Mouse (Mus musculus): ENCODE data around the gene 2610318N02Rik. TPM values are rescaled to one million over a fixed set of nuclear protein-coding genes. Genes with fewer than 3 reads are reported as not detected.

2610318N02Rik gene
- polyA plus RNA-seq, 1 experiment from 2014 or later, result 12.4 TPM

GRCm38 (mm10) chr16:17096938-17097337, 28.0 kb downstream of the 2610318N02Rik start:
- ATAC-seq (ENCODE audit: low FRiP score, low read depth), result no peak
- no peak overlapping the region for H3K4me3 ChIP-seq
- H3K36me3 ChIP-seq, result peaks cover 62% of the 10 kb centered on the region
- no peak overlapping the region for H3K4me2 ChIP-seq
- H3K27ac ChIP-seq (replicated peaks), result no peak overlapping the region
- H3K9me3 ChIP-seq, result no peaks in the 10 kb centered on the region
- WGBS, result over 99% methylated on average over 3 of the region's 3 CpGs
- no peak overlapping the region for H3K9ac ChIP-seq
- H3K27me3 ChIP-seq, result no peaks in the 10 kb centered on the region
- no peaks in the 10 kb centered on the region for H3K4me1 ChIP-seq (replicated peaks)

GRCm38 (mm10) chr16:17088346-17088745, 36.6 kb downstream of the 2610318N02Rik start:
- Histone ChIP-seq H3K36me3 (peaks cover 68% of the 10 kb centered on the region), H3K27ac (replicated peaks) (no peak overlapping the region), H3K4me3 (no peak overlapping the region), H3K9ac (no peak overlapping the region), H3K9me3 (no peaks in the 10 kb centered on the region), H3K4me2 (no peak overlapping the region), H3K27me3 (no peaks in the 10 kb centered on the region), H3K4me1 (replicated peaks) (no peaks in the 10 kb centered on the region)
- 74% methylated on average over 3 of the region's 3 CpGs for WGBS
- ATAC-seq (ENCODE audit: low FRiP score, low read depth), result no peak

- no peak overlapping the region for H3K9ac ChIP-seq
- no peak overlapping the region for H3K27ac ChIP-seq (replicated peaks)
- no peak for ATAC-seq (ENCODE audit: low FRiP score, low read depth)
- H3K36me3 ChIP-seq, result peaks cover 64% of the 10 kb centered on the region
- H3K27me3 ChIP-seq, result no peaks in the 10 kb centered on the region
- no peaks in the 10 kb centered on the region for H3K9me3 ChIP-seq
- no peak overlapping the region for H3K4me3 ChIP-seq
- no peaks in the 10 kb centered on the region for H3K4me1 ChIP-seq (replicated peaks)
- WGBS, result 71% methylated on average over 13 of the region's 13 CpGs
- no peak overlapping the region for H3K4me2 ChIP-seq
Observed at GRCm38 (mm10) chr16:17086669-17087193, 38.2 kb downstream of the 2610318N02Rik start.

GRCm38 (mm10) chr16:17086241-17086640, 38.7 kb downstream of the 2610318N02Rik start:
- 95% methylated on average over 3 of the region's 3 CpGs for WGBS

GRCm38 (mm10) chr16:17085636-17086035, 39.3 kb downstream of the 2610318N02Rik start:
- Histone ChIP-seq H3K36me3 (peaks cover 56% of the 10 kb centered on the region), H3K4me2 (no peak overlapping the region)

More at GRCm38 (mm10) chr16:17086241-17086640, 38.7 kb downstream of the 2610318N02Rik start:
- H3K4me2 ChIP-seq, result no peak overlapping the region
- H3K4me3 ChIP-seq, result no peak overlapping the region
- ATAC-seq (ENCODE audit: low FRiP score, low read depth), result no peak
- H3K36me3 ChIP-seq, result peaks cover 60% of the 10 kb centered on the region
- H3K27ac ChIP-seq (replicated peaks), result no peak overlapping the region
- H3K27me3 ChIP-seq, result no peaks in the 10 kb centered on the region
- H3K9ac ChIP-seq, result no peak overlapping the region
- no peaks in the 10 kb centered on the region for H3K4me1 ChIP-seq (replicated peaks)
- no peaks in the 10 kb centered on the region for H3K9me3 ChIP-seq

GRCm38 (mm10) chr16:17082121-17082792, 42.7 kb downstream of the 2610318N02Rik start:
- Histone ChIP-seq H3K27ac (replicated peaks) (no peak overlapping the region), H3K9me3 (no peaks in the 10 kb centered on the region), H3K9ac (no peak overlapping the region), H3K27me3 (no peaks in the 10 kb centered on the region), H3K4me1 (replicated peaks) (no peaks in the 10 kb centered on the region), H3K36me3 (peaks cover 41% of the 10 kb centered on the region), H3K4me2 (no peak overlapping the region), H3K4me3 (no peak overlapping the region)
- 89% methylated on average over 6 of the region's 6 CpGs for WGBS
- no peak for ATAC-seq (ENCODE audit: low FRiP score, low read depth)

More at GRCm38 (mm10) chr16:17085636-17086035, 39.3 kb downstream of the 2610318N02Rik start:
- no peaks in the 10 kb centered on the region for H3K4me1 ChIP-seq (replicated peaks)
- no peak overlapping the region for H3K9ac ChIP-seq
- no peaks in the 10 kb centered on the region for H3K27me3 ChIP-seq
- no peaks in the 10 kb centered on the region for H3K9me3 ChIP-seq
- no peak overlapping the region for H3K27ac ChIP-seq (replicated peaks)
- WGBS, result 93% methylated on average over 4 of the region's 4 CpGs
- no peak for ATAC-seq (ENCODE audit: low FRiP score, low read depth)
- H3K4me3 ChIP-seq, result no peak overlapping the region

GRCm38 (mm10) chr16:17078101-17078500, 46.9 kb downstream of the 2610318N02Rik start:
- H3K36me3 ChIP-seq, result peaks cover 27% of the 10 kb centered on the region
- no peaks in the 10 kb centered on the region for H3K27me3 ChIP-seq
- no peak overlapping the region for H3K4me3 ChIP-seq

GRCm38 (mm10) chr16:17076869-17077268, 48.1 kb downstream of the 2610318N02Rik start:
- Histone ChIP-seq H3K4me2 (no peak overlapping the region), H3K27me3 (no peaks in the 10 kb centered on the region), H3K9me3 (no peaks in the 10 kb centered on the region), H3K4me3 (no peak overlapping the region), H3K9ac (no peak overlapping the region), H3K36me3 (peaks cover 20% of the 10 kb centered on the region), H3K4me1 (replicated peaks) (peaks cover 16% of the 10 kb centered on the region; the same call in 1 of the 2 replicates), H3K27ac (replicated peaks) (no peak overlapping the region)
- ATAC-seq (ENCODE audit: low FRiP score, low read depth), result no peak

More at GRCm38 (mm10) chr16:17078101-17078500, 46.9 kb downstream of the 2610318N02Rik start:
- ATAC-seq (ENCODE audit: low FRiP score, low read depth), result no peak
- Histone ChIP-seq H3K4me2 (no peak overlapping the region), H3K9ac (no peak overlapping the region), H3K4me1 (replicated peaks) (peaks cover 8% of the 10 kb centered on the region; the same call in 1 of the 2 replicates), H3K27ac (replicated peaks) (no peak overlapping the region), H3K9me3 (no peaks in the 10 kb centered on the region)
- WGBS, result 74% methylated on average over 7 of the region's 7 CpGs

GRCm38 (mm10) chr16:17076301-17076700, 48.7 kb downstream of the 2610318N02Rik start:
- Histone ChIP-seq H3K9ac (no peak overlapping the region), H3K4me2 (no peak overlapping the region), H3K27ac (replicated peaks) (no peak overlapping the region), H3K9me3 (no peaks in the 10 kb centered on the region), H3K36me3 (peaks cover 20% of the 10 kb centered on the region), H3K4me3 (no peak overlapping the region), H3K27me3 (no peaks in the 10 kb centered on the region), H3K4me1 (replicated peaks) (peaks cover 21% of the 10 kb centered on the region; the same call in 1 of the 2 replicates)
- WGBS, result 94% methylated on average over 2 of the region's 2 CpGs
- ATAC-seq (ENCODE audit: low FRiP score, low read depth), result no peak

- WGBS, result 94% methylated on average over 7 of the region's 7 CpGs
- Histone ChIP-seq H3K36me3 (peaks cover 20% of the 10 kb centered on the region), H3K4me2 (no peak overlapping the region), H3K9me3 (no peaks in the 10 kb centered on the region), H3K27ac (replicated peaks) (no peak overlapping the region), H3K4me1 (replicated peaks) (peaks cover 28% of the 10 kb centered on the region), H3K4me3 (no peak overlapping the region), H3K9ac (no peak overlapping the region), H3K27me3 (no peaks in the 10 kb centered on the region)
- no peak for ATAC-seq (ENCODE audit: low FRiP score, low read depth)
Observed at GRCm38 (mm10) chr16:17073000-17073399, 52.0 kb downstream of the 2610318N02Rik start.

GRCm38 (mm10) chr16:17070716-17071115, 54.3 kb downstream of the 2610318N02Rik start:
- H3K27ac ChIP-seq (replicated peaks), result 0 out of 2 replicates have a peak overlapping the region, but pooled peaks have one; percentile 91
- peaks cover 13% of the 10 kb centered on the region for H3K36me3 ChIP-seq
- no peak for ATAC-seq (ENCODE audit: low FRiP score, low read depth)
- no peaks in the 10 kb centered on the region for H3K27me3 ChIP-seq
- H3K9ac ChIP-seq, result peak overlapping the region; percentile 34
- H3K4me2 ChIP-seq, result peak overlapping the region; percentile 76
- 39% methylated on average over 6 of the region's 6 CpGs for WGBS
- peaks cover 28% of the 10 kb centered on the region for H3K4me1 ChIP-seq (replicated peaks)
- peak overlapping the region; percentile 87 for H3K4me3 ChIP-seq
- no peaks in the 10 kb centered on the region for H3K9me3 ChIP-seq
